Mouse (Mus musculus): ENCODE results near the gene Dner. TPM values are rescaled to one million over a fixed set of nuclear protein-coding genes. Genes with fewer than 3 reads are reported as not detected.

Dner gene
- polyA plus RNA-seq, 1 experiment: not detected

GRCm38 (mm10) chr1:84518347-84518746, 177.7 kb downstream of the Dner start:
- Histone ChIP-seq H3K36me3 (replicated peaks; ENCODE audit: low read length) (no peaks in the 10 kb centered on the region), H3K4me1 (no peaks in the 10 kb centered on the region), H3K27me3 (replicated peaks) (no peaks in the 10 kb centered on the region), H3K9me3 (peaks cover 29% of the 10 kb centered on the region), H3K4me3 (replicated peaks) (no peak overlapping the region)
- TF ChIP-seq FLI1 (IDR thresholded peaks at IDR 0.05; ENCODE audit: low read length) (no peak), GATA1 (IDR thresholded peaks at IDR 0.05; ENCODE audit: borderline replicate concordance, low read length) (no peak)

GRCm38 (mm10) chr1:84513201-84513600, 182.8 kb downstream of the Dner start:
- Histone ChIP-seq H3K4me3 (replicated peaks) (no peak overlapping the region), H3K9me3 (peaks cover 29% of the 10 kb centered on the region)

GRCm38 (mm10) chr1:84508510-84508909, 187.5 kb downstream of the Dner start:
- no peaks in the 10 kb centered on the region for H3K4me1 ChIP-seq
- H3K36me3 ChIP-seq (replicated peaks; ENCODE audit: low read length): no peaks in the 10 kb centered on the region
- H3K9me3 ChIP-seq: peaks cover 21% of the 10 kb centered on the region
- TF ChIP-seq GATA1 (IDR thresholded peaks at IDR 0.05; ENCODE audit: borderline replicate concordance, low read length): no peak
- no peaks in the 10 kb centered on the region for H3K27me3 ChIP-seq (replicated peaks)
- H3K4me3 ChIP-seq (replicated peaks): no peak overlapping the region

More at GRCm38 (mm10) chr1:84513201-84513600, 182.8 kb downstream of the Dner start:
- Histone ChIP-seq H3K27me3 (replicated peaks) (no peaks in the 10 kb centered on the region), H3K36me3 (replicated peaks; ENCODE audit: low read length) (no peaks in the 10 kb centered on the region), H3K4me1 (no peaks in the 10 kb centered on the region)
- TF ChIP-seq GATA1 (IDR thresholded peaks at IDR 0.05; ENCODE audit: borderline replicate concordance, low read length) (no peak), FLI1 (IDR thresholded peaks at IDR 0.05; ENCODE audit: low read length) (no peak)

DNA sequence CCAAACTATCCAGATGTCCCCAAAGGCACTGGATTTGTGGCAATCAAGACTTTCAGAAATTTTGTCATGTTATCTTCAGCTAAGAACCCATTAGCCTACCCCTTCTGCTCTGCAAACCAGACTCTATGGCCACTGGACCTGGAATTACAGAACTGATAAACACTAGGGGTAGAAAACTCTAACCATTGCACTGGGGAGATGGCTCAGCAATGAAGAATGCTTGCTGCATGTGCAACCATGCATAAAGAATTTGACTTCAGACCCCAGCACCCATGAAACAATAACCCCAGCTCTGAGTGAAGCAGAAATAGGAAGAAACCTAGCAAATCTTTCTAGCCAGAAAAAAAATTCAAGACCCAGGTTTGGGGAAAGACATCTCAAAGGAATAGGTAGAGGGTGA, 188.5 kb downstream of the Dner start:
- Histone ChIP-seq H3K9me3 (peaks cover 18% of the 10 kb centered on the region), H3K27me3 (replicated peaks) (no peaks in the 10 kb centered on the region), H3K4me1 (no peaks in the 10 kb centered on the region), H3K36me3 (replicated peaks; ENCODE audit: low read length) (no peaks in the 10 kb centered on the region), H3K4me3 (replicated peaks) (no peak overlapping the region)
- TF ChIP-seq GATA1 (IDR thresholded peaks at IDR 0.05; ENCODE audit: borderline replicate concordance, low read length) (no peak), FLI1 (IDR thresholded peaks at IDR 0.05; ENCODE audit: low read length) (no peak)

DNA sequence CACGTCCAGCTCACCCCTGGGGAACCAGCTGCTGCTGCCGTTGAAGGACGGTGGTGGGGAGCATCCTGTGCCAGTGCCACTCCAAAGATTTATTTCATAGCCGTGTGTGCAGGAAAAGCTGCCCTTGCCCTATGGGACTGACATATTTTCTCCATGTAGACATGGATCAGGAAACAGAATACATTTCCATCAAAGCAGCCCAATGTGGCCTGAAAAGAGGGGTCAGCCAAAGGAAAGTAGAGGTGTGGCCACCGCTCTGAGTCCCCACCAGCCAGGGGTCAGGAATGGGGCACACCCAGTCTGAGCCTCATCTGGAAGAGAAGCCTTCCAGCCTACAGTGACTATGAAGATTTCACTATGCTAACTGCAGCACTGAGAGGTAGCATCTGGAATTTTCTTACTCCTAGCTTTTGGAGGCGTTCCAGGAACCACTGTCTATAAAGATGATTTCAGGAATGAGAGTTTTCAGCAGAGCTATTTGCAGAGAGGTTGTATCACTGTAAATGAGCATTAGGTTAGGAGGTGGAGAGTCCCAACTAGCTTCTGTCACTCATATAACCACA, 189.0 kb downstream of the Dner start:
- peaks cover 18% of the 10 kb centered on the region for H3K9me3 ChIP-seq
- no peaks in the 10 kb centered on the region for H3K4me1 ChIP-seq
- H3K4me3 ChIP-seq (replicated peaks): no peak overlapping the region
- no peaks in the 10 kb centered on the region for H3K36me3 ChIP-seq (replicated peaks; ENCODE audit: low read length)
- TF ChIP-seq GATA1 (IDR thresholded peaks at IDR 0.05; ENCODE audit: borderline replicate concordance, low read length): no peak
- TF ChIP-seq FLI1 (IDR thresholded peaks at IDR 0.05; ENCODE audit: low read length): no peak
- H3K27me3 ChIP-seq (replicated peaks): no peaks in the 10 kb centered on the region

DNA sequence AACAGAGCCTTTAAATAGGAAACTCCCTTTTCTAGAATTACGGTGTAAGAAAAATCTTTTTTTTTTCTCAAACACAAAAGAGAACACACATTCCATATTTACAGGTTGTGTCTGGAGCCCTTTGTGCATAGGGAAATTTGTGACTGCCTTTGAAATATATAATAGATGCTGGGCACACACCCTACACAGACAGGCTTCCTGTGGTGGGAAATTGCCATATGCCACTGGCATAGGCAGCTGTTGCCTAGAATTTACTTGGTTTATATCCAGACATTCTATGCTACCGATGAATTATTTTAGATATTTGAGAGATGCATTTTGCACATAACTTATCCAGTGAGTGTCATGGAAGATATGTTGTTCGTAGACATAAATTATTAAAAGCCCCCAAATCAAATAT, 195.3 kb downstream of the Dner start:
- TF ChIP-seq GATA1 (IDR thresholded peaks at IDR 0.05; ENCODE audit: borderline replicate concordance, low read length) (no peak), FLI1 (IDR thresholded peaks at IDR 0.05; ENCODE audit: low read length) (no peak)
- Histone ChIP-seq H3K36me3 (replicated peaks; ENCODE audit: low read length) (no peaks in the 10 kb centered on the region), H3K4me1 (no peaks in the 10 kb centered on the region), H3K4me3 (replicated peaks) (no peak overlapping the region), H3K27me3 (replicated peaks) (no peaks in the 10 kb centered on the region), H3K9me3 (peaks cover 12% of the 10 kb centered on the region)

GRCm38 (mm10) chr1:84491732-84492131, 204.3 kb downstream of the Dner start:
- no peak overlapping the region for H3K4me3 ChIP-seq (replicated peaks)

GRCm38 (mm10) chr1:84488546-84488945, 207.5 kb downstream of the Dner start:
- Histone ChIP-seq H3K9me3 (peaks cover 16% of the 10 kb centered on the region), H3K36me3 (replicated peaks; ENCODE audit: low read length) (no peaks in the 10 kb centered on the region), H3K4me1 (no peaks in the 10 kb centered on the region), H3K27me3 (replicated peaks) (no peaks in the 10 kb centered on the region), H3K4me3 (replicated peaks) (no peak overlapping the region)
- no peak for TF ChIP-seq FLI1 (IDR thresholded peaks at IDR 0.05; ENCODE audit: low read length)
- no peak for TF ChIP-seq GATA1 (IDR thresholded peaks at IDR 0.05; ENCODE audit: borderline replicate concordance, low read length)

More at GRCm38 (mm10) chr1:84491732-84492131, 204.3 kb downstream of the Dner start:
- no peaks in the 10 kb centered on the region for H3K27me3 ChIP-seq (replicated peaks)
- H3K9me3 ChIP-seq: peaks cover 17% of the 10 kb centered on the region
- no peaks in the 10 kb centered on the region for H3K36me3 ChIP-seq (replicated peaks; ENCODE audit: low read length)
- no peaks in the 10 kb centered on the region for H3K4me1 ChIP-seq
- TF ChIP-seq FLI1 (IDR thresholded peaks at IDR 0.05; ENCODE audit: low read length): no peak
- TF ChIP-seq GATA1 (IDR thresholded peaks at IDR 0.05; ENCODE audit: borderline replicate concordance, low read length): no peak

- Histone ChIP-seq H3K4me3 (replicated peaks) (no peak overlapping the region), H3K27me3 (replicated peaks) (no peaks in the 10 kb centered on the region)
Measured at GRCm38 (mm10) chr1:84485066-84485465, 211.0 kb downstream of the Dner start.

GRCm38 (mm10) chr1:84484577-84484976, 211.4 kb downstream of the Dner start:
- H3K36me3 ChIP-seq (replicated peaks; ENCODE audit: low read length): no peaks in the 10 kb centered on the region
- no peak overlapping the region for H3K4me3 ChIP-seq (replicated peaks)
- no peaks in the 10 kb centered on the region for H3K27me3 ChIP-seq (replicated peaks)
- TF ChIP-seq GATA1 (IDR thresholded peaks at IDR 0.05; ENCODE audit: borderline replicate concordance, low read length): no peak
- no peak for TF ChIP-seq FLI1 (IDR thresholded peaks at IDR 0.05; ENCODE audit: low read length)
- H3K4me1 ChIP-seq: no peaks in the 10 kb centered on the region
- peaks cover 25% of the 10 kb centered on the region for H3K9me3 ChIP-seq

More at GRCm38 (mm10) chr1:84485066-84485465, 211.0 kb downstream of the Dner start:
- TF ChIP-seq FLI1 (IDR thresholded peaks at IDR 0.05; ENCODE audit: low read length) (no peak), GATA1 (IDR thresholded peaks at IDR 0.05; ENCODE audit: borderline replicate concordance, low read length) (no peak)
- Histone ChIP-seq H3K36me3 (replicated peaks; ENCODE audit: low read length) (no peaks in the 10 kb centered on the region), H3K4me1 (no peaks in the 10 kb centered on the region), H3K9me3 (peaks cover 22% of the 10 kb centered on the region)

Measured in megakaryocyte, embryonic 14.5 days (primary cell).